Mouse (Mus musculus): ENCODE measurements around the gene Rhoh.

DNA sequence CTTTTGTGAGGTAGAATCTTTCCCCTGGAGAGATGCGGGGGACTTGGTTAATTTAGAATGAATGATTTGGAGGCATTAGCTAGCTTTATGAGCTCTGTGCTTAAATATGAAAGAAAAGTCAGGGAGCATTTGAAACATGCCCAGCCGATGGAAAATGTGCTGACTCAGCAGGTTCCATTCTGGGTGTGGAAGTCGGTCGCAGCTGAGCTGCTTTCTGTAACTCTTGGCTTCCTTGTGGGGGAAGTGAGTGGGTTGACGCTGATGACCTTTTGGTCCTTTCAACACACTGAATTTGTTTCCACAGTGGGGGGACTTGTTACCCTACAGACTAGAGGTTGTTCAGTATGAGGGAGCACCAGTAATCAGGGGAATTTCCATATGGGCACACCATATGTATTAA, 22.3 kb downstream of the Rhoh start:
- no peak for TF ChIP-seq CTCF (IDR thresholded peaks at IDR 0.05; ENCODE audit: low read depth)
- TF ChIP-seq EP300 (IDR thresholded peaks at IDR 0.05; ENCODE audit: low read depth): no peak

All from liver, postnatal 0 days (tissue).